Mouse (Mus musculus): ENCODE data around the gene Gm20431.
A peak's percentile ranks its signal among the peaks of the same experiment; 100 is the strongest.

Gene Gm20431

DNA sequence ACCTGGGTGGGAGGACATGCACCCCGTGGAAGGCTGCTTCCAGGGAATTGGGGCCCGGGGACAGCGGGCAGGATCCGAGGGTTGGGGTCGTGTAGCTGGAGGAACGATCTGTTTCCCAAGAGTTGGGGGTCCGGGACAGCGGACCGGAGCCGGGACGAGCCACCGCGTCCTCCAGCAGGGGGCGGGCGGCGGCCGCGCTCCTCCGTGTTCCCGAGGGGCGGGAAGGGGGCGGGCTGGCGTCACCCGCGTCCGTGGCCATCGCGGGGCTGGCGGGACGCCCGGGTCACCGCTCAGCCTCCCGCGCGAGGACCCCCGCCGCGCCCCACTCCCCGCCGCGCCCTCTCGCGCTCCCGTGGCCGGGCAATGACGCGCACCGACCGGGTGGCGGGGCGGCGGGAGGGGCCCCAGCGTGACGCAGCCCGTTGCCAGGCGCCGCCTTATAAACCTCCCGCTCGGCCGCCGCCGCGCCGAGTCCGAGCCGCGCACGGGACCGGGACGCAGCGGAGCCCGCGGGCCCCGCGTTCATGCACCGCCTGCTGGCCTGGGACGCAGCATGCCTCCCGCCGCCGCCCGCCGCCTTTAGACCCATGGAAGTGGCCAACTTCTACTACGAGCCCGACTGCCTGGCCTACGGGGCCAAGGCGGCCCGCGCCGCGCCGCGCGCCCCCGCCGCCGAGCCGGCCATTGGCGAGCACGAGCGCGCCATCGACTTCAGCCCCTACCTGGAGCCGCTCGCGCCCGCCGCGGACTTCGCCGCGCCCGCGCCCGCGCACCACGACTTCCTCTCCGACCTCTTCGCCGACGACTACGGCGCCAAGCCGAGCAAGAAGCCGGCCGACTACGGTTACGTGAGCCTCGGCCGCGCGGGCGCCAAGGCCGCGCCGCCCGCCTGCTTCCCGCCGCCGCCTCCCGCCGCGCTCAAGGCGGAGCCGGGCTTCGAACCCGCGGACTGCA, 27.5 kb upstream of the Gm20431 start, which contains the start of gene Cebpb:
TSS of gene Cebpb (plus strand) at position 418 of the 954 bp plus-strand sequence.
- peak; percentile 84 to 88 for DNase-seq

DNA sequence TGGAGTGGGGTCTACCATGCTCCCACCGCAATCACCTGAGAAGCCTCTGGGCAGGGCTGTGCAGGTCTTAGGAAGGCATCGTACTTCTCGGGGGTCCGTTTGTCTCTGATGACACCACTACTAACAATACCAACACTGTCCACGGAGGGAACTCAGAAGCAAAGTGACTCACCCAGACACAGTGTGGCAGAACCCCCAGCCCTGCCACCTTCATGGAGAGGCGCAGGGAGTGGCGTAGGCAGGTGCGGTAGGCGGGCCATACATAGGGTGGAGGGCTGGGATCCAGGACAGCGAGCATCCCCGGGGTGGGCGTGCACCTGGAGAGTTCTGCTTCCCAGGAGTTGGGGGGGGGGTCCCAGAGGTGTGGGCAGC, 26.8 kb upstream of the Gm20431 start:
- DNase-seq: peak in 1 of 2 experiments; percentile 39

DNA sequence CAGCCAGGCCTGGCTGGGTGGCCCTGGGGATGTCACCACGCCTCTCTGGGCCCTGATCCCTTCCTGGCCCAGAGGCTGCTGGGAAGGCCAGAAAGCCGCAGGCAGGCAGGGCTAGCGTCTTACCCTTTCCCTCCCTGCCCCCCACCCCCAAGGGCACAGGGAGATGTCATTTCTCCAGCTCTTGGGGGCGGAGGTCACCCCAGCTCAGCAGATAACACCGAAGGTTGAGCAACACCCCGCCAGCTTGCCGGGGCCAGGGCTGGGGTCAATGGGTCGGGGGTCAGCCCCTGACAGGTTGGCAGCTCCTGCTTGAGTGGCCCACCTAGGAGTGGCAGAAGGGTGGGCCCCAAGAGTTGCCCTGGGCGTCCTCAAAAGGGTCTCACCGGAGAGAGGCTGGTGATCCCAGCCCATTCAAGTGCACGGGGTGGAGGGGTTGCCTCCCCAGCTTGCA, 26.4 kb upstream of the Gm20431 start:
- no peak for DNase-seq

DNA sequence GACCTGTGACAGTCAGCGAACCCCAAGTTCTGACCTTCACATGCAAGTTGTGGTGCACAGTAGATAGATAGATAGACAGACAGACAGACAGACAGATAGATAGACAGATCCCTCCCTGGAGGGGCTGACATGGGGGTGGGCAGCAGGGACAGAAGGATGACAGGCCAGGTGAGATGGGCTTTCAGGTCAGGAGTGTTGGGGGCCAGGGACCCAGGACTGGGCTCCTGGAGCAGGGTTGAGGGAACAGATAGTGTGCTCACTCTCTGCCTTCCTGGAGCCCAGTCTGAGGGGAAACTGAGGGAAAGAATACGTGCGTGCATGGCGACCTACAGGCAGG, 25.9 kb upstream of the Gm20431 start:
- no peak for DNase-seq

DNA sequence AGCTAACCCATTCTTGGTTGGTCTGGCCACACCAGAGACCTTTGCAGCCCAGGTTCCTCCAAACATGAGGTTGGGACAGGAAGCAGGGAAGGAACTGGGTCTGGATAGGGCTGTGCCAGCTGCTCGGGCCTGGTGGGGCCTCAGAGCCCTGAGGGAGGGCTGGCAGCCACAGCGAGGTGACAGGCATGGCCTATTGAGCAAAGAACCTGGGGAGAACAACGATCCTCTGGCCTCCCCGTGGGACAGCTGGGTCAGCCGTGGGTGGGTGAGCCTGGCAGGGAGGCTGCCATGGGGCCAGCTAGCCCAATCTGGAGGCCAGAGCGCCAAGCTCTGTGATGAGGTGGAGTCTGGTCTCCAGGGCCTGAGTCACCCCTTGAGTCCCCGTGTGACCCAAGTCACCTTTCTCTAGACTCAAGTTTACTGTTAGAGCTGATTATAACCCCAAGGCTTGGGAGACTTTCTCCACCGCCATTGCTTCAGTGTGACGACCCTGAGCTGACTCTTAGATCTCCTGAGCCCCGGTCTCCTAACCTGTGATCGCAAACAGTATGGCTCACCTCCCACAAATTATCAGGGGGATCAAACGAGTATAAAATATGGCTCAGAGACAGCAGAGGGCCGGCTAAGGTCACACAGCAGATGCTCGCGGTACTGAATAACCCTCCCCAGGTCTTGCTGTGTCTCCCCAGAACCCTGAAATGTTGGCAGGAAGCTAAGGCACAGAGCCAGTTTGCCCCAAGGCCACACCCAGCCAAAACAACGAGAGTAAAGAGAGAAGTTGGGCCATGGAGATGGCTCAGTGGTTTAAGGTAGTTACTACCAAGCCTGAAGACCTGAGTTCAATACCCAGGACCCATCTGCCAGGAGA, 25.3 kb upstream of the Gm20431 start:
- DNase-seq: peak; percentile 33 to 41

DNA sequence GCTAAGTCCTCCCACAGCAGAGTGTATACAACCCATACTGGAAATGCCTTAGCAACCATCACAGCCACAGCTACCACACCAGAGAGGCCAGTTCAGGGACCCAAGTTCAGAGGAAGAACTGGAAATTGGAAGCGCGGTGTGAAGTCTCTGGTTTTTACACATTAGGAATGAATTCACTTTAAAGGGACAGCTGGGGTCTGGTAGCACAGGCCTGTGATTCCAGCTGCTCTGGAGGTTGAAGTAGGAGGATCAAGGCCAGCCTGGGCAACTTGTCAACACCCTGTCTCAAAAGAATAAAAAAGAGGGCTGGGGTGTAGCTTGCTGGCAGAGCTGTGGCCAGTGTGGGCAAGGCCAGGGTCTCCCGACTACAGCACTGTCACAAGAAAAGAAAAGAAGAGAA, 24.6 kb upstream of the Gm20431 start:
- no peak for DNase-seq

DNA sequence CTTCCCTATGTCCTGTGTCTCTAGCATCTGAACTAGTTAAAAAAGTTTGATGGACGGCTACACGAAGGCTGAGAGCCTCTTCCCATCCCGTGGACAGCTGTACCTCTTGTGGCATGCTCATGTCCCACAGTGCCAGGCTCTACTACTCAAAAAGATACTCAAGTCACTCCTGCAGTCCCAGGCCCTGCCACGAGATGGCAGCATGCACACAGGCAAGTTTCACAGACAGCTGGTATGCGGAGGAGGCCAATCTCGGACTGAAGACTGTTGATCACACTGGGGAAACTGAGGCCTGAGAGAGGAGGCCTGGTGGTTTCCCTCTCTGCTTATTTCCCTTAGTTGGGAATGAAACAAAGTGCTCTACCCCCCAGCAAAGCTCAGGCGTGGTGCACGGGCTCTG, 23.8 kb upstream of the Gm20431 start:
- DNase-seq: peak; percentile 98

DNA sequence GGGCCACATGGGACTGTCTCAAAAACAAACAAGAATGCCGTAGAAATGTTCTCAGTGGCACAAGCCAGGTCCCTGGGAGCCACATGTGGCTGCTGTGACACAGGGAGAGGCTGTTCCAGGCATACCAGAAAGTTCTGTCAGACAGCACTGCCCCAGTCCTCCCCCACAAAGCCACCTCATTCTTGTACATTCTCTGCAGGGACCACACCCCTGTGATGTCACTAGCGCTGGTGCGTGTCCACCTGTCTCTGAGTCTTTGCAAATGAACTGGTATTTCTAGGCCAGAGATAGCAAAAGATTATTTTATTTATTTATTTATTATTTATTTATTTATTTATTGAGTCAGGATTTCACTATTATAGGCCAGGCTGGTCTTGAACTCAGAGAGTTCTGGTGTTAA, 22.4 kb upstream of the Gm20431 start:
- DNase-seq: no peak

DNA sequence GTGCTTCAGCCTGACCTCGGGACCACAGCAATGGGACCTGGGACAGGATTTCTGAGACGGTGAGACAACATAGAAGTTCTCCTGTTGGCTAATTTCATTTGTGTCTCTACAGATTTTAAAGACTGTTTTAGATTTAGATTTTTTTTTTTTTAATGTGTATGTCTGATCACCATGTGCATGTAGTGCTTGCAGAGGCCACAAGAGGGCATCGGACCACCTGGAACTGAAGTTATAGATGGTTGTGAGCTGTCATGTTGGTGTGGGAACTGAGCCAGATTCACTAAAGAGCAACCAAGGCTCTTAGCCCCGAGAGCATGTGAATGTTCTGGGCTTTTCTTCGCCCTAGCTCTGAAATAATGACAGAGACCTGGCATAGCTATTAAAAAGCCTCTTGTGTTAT, 19.4 kb upstream of the Gm20431 start:
- peak; percentile 84 to 87 for DNase-seq

DNA sequence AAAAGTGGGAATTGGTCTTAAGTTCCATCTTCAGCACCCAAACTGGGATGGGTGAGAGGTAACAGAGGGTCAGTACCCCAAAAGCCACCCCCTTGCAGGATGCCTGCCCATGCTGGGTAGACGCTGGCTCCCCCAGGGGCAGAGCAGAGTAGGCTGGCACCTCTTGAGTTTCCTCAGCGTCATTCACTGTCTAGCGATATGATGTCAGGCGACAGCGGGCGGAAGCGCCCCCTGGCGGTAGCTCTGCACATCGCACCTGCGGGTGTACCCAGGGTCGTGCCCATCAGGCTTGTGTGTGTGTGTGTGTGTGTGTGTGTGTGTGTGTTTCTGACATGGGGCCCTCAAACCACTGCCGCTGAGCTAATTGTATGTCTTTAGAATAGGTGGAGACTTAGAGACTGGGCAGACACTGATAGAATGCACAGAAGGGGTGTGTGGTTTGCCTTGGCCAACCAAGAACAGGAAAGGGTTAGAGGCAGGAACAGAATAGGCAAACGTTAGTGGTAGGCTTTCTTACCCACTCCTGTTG, 18.7 kb upstream of the Gm20431 start:
- peak; percentile 97 for DNase-seq

DNA sequence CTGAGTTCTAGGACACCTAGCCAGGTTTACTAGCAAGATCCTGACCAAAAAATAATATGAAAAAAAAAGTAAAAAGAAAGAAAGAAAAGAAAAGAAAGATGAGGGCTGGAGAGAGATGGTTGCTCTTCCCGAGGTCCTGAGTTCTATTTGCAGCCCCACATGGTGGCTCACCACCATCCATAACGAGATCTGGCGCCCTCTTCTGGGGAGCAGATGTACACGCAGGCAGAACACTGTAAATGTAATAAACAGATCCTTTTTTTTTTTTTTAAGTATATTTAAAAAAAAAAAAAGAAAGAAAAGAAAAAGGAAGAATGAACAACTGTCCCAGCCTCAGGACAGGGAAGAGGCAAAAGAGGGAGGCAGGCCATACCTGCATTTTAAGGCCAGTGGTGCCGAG, 17.3 kb upstream of the Gm20431 start:
- DNase-seq: peak; percentile 69 to 71

DNA sequence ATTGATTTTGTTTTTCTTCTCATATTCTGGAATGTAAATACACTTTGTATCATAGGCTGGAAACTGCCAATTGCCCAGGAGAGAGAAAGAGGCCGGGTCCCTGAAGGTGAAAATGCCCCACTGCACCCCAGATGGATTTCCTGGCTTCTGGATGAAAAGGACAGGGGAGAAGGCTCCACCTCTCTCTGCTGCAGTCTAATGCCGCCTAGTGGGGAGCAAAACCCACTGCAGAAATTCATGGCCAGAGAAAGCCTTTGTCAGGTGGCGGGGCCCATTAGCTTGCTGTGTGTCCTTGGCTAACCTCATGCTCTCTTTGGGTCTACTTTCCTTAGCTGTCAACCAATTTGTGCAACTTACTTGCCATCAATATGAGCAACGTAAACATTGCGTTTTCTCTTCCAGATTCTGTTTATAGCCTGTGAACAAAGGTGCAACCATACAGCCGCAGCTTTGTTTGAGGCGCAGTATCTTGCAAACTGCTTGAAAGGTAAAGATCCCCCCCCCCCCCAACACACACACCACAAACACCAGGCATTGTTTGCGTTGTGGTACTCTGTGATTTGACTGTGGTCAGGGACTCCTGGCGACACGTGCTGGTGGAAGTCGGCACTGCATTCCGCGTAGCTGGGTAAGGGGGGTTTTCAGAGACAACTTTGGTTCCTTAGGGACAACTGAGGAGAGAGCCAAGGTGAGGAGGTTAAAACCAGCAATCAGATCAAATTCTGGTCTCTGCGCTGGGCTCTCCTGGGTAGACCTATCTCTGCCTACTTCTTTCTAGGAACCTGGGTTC, 14.0 kb upstream of the Gm20431 start:
- DNase-seq: peak; percentile 58 to 61

DNA sequence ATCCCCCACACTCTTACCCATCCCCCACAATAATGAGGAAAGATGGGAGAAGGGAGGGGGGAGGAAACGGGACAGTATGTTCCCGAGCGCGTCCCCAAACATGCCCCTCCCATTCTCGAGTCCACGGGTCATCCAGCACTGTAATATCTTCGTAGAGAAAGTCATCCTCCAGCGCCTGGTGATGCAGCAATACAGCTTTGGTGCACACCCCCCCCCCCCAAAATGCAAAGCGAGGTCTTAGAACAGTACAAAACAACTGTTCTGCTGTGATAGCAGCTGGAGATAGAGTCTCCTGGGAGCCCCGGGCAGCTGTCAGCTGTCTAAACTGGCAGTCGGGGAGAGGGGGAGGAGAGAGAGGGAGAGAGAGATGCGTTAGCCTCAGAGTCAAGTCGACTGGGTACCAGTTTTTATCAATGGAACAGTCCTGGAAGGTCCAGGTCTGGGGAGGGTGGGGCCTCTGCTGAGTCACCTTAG, 11.0 kb upstream of the Gm20431 start:
- peak; percentile 62 to 67 for DNase-seq

DNA sequence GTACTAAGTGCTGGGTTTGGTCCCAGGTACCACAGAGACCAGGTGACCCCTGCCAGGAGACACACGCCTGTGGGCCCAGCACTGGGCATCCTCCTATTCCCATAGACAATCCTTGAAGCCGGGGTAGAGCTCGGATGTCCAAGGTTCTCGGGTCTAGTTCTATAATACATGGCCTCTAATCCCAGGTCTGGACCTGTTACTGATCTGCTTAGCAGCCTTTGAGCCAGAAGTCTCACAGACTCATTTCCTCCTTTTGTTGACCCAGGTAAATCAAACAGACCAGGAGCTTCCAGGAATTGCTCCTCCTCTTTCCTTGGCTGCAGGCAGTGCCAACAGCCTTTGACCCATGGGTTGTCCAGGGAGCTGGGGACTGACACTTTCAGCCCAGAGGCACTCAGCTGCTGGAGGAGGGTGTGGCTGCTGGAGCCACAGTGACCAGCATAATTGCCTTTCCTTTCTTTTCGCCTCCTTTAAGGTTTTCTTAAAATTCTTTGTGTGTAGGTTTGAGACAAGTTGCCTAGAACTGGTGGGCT, 9.9 kb upstream of the Gm20431 start:
- DNase-seq: no peak

DNA sequence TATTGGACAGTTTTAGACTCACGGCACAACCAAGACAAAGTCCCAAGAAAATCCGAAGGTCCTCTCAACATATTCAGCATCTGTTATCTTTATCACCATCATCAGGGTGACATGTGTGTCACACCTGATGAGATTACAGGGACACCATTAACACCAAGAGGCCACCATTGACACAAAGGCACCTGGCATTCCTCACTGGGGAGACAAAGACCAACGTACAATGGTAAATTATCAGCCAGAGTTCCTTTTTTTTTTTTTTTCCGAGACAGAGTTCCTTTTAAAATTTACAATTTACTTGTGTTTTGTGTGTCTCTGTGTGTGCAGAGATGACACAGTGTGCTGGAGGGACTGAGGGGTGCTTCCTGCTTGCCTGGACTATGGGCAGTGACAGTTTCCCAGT, 8.1 kb upstream of the Gm20431 start:
- DNase-seq: no peak

DNA sequence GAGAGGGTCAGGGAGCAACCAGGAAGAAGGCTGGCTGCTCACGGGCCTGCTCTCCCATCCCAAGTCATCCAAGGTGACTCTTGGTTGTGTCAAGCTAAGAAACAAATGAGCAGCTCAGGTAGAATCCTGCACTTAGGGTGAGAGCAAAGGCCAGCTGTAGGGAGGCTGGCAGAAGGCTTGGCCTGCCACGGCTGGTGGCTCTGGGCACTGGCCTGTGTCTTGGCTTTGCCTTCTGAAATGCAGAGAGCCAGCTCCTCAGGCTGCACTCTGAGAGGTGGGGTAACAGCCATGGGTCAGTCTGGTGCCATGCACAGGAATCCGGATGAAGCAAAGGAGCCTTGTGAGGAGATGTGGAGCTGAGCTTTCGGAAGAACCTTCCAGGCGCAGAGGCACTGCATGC, 7.1 kb upstream of the Gm20431 start:
- DNase-seq: no peak

DNA sequence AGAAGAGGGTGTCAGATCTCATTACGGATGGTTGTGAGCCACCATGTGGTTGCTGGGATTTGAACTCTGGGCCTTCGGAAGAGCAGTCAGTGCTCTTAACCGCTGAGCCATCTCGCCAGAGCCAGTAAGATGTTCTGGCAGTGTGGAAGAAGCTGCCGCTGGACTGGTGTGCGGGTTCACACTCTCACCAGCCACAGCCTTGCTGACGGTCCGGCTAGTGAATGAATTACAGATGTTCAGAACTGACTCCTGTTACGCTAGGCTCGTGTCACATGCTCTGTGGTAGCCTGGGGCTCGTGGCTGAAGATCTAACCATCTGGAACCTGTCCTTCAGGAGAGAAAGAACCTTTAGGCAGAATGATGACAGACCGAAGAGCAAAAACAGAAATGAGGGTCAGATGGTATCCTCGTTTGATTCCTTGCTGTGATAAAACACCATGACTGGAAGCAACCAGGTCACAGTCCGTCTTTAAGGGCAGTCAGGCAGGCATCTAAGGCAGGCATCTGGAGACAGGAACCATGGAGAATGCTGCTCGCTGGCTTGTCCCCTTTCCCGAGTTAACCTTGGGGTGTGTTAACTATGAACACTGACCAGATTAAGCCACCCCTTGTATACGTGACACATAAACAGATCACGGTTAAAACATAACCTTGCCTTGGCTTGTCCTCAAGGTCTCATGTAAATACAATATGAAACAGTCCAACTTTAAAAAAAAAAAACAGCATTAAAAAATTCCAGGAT, 4.8 kb upstream of the Gm20431 start:
- DNase-seq: no peak

DNA sequence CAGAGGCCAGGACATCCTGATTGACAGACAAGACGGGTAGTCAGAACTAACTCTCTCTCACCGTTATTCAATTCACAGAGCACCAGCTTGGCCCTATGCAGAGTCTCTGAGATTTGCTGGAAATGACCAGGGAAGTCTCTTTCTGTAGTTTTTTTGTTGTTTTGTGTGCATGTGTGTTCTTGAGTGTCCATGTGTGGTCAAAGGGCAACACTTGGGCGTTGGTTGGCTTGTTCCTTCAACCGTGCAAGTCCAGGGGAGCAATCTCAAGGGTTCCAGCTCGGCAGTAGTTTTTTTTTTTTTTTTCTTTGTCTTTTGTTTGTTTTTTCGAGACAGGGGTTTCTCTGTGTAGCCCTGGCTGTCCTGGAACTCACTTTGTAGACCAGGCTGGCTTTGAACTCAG, 1.4 kb upstream of the Gm20431 start:
- no peak for DNase-seq

DNA sequence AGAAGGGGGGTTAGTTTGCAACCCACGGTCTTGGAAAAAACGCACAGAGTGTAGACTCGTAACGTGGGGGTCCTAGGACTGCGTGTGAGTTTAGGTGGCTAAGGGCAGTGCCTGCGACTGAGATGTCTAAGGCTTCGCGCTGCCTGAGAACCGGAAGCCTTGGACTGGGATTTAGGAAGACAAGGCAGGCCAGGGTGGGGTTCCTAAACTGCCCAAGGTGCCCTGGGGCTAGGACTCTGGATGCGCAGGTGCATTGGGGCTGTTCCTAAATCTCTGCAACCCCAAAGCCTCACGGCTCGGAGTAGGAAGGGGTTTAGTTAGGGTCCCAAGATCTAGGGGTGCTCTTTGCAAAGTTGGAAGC, 705 bp downstream of the Gm20431 start:
- peak in 1 of 2 experiments; percentile 38 for DNase-seq

DNA sequence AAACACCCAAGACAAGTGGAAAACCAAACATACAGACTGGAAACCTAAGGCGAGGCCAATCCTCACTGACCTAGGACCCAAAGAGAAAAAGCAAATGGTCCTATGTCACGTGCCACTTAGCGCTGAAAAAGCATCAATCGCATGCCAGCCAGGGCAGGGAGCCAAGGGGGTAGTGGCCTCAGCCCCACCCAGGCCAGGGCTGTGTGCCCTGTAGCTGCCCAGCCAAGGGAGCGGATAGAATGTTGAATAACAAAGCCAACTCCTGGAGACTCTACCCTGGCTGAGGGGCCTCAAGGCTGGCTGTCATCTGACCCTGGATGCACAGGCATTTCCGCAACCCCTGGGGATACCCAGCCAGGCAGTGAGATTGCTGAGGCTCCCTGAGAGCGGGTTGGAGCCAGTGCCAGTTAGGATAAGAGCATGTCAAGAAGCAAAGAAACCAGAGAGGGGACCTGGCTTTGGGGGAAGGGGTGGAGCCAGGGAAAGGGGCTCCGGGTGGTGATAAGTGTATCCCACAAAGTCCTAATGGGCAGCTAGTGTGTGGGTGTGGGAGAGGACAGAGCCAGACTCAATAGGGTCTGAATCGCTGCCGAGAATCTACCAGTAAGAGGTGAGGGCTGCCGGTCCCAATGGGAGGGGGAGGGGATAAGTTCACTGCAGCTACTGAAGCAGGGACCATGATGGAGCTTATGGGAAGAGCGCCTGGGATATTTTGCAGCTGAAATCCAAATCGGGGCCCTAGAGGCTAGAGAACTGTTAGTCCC, 1.3 kb downstream of the Gm20431 start:
- no peak for DNase-seq
